In the genomic region with DNA sequence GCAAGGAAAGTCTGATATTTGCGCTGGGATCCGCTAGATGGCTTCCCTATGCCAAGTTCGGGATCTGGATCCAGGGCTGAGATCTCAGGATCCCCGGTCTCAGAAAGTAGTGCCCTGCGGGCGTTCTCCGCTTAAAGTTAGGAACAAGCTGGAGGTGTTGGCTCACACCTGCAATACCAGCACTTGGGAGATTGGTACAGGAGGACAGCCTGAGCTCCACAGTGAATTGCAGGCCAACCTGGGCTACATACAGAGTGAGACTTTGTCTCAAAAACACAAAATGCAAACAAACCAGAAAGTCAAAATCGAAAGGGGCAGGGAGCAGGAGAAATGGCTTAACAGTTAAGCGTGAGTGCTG, we compare ENCODE assay signal across 8 mouse cellular contexts. TPM values are rescaled to one million over a fixed set of nuclear protein-coding genes. Genes with fewer than 3 reads are reported as not detected.
DNase-seq lines count a peak whose midpoint lies in the region; ATAC-seq and TF ChIP-seq lines count a peak whose summit lies in the region.

No protein-coding gene starts in this region.

- peak; percentile 33; the same call in 1 of the 2 replicates for ATAC-seq in kidney, embryonic 16.5 days (ENCODE audit: low FRiP score, low TSS enrichment)
- ATAC-seq in embryonic facial prominence, embryonic 13.5 days (ENCODE audit: insufficient number of reproducible peaks, insufficient read depth, low FRiP score, low TSS enrichment, low read depth), result no peak
- no peak for ATAC-seq in hindbrain, postnatal 0 days
- no peak for ATAC-seq in midbrain, embryonic 16.5 days

- H3K9ac ChIP-seq in kidney, embryonic 16.5 days (replicated peaks; ENCODE audit: low read length), result peak overlapping the region; percentile 14
- peak overlapping the region; percentile 70 for H3K9ac ChIP-seq in embryonic facial prominence, embryonic 13.5 days
- H3K9ac ChIP-seq in hindbrain, postnatal 0 days (replicated peaks; ENCODE audit: low read length), result peak overlapping the region; percentile 69
- H3K9ac ChIP-seq in midbrain, embryonic 16.5 days (ENCODE audit: low read depth, low read length), result no peak overlapping the region; the same call in 1 of the 2 replicates

- no peaks in the 10 kb centered on the region for H3K36me3 ChIP-seq in kidney, embryonic 16.5 days (ENCODE audit: insufficient read depth, low read length)
- no peaks in the 10 kb centered on the region for H3K36me3 ChIP-seq in embryonic facial prominence, embryonic 13.5 days
- no peaks in the 10 kb centered on the region for H3K36me3 ChIP-seq in hindbrain, postnatal 0 days (ENCODE audit: insufficient read depth, low read length)
- H3K36me3 ChIP-seq in midbrain, embryonic 16.5 days (ENCODE audit: control insufficient read depth, insufficient read depth, low read length), result no peaks in the 10 kb centered on the region

- WGBS in kidney, embryonic 16.5 days, result 14% methylated on average over 9 of the region's 9 CpGs
- WGBS in embryonic facial prominence, embryonic 13.5 days, result 16% methylated on average over 9 of the region's 9 CpGs
- 17% methylated on average over 9 of the region's 9 CpGs for WGBS in hindbrain, postnatal 0 days
- 19% methylated on average over 9 of the region's 9 CpGs for WGBS in midbrain, embryonic 16.5 days

- TF ChIP-seq CTCF in hindbrain, postnatal 0 days (IDR thresholded peaks at IDR 0.05; ENCODE audit: low read depth), result no peak

- H3K27ac ChIP-seq in kidney, embryonic 16.5 days (ENCODE audit: low read length), result no peak overlapping the region
- no peak overlapping the region for H3K27ac ChIP-seq in embryonic facial prominence, embryonic 13.5 days
- peak overlapping the region; percentile 91 for H3K27ac ChIP-seq in hindbrain, postnatal 0 days
- H3K27ac ChIP-seq in midbrain, embryonic 16.5 days (ENCODE audit: low read length), result peak overlapping the region; percentile 88

- peak overlapping the region; percentile 90 for H3K4me2 ChIP-seq in kidney, embryonic 16.5 days (replicated peaks; ENCODE audit: low read depth, low read length)
- H3K4me2 ChIP-seq in embryonic facial prominence, embryonic 13.5 days, result peak overlapping the region; percentile 95
- H3K4me2 ChIP-seq in hindbrain, postnatal 0 days (ENCODE audit: low read depth, low read length), result peak overlapping the region; percentile 69
- peak overlapping the region; percentile 69 for H3K4me2 ChIP-seq in midbrain, embryonic 16.5 days (ENCODE audit: low read length)

- peak overlapping the region; percentile 53 for H3K4me3 ChIP-seq in kidney, embryonic 16.5 days (ENCODE audit: low read length)
- peak overlapping the region; percentile 58 for H3K4me3 ChIP-seq in embryonic facial prominence, embryonic 13.5 days
- peak overlapping the region; percentile 49 for H3K4me3 ChIP-seq in hindbrain, postnatal 0 days (ENCODE audit: low read length)
- H3K4me3 ChIP-seq in midbrain, embryonic 16.5 days (ENCODE audit: low read depth, low read length), result peak overlapping the region; percentile 50

- no peaks in the 10 kb centered on the region for H3K9me3 ChIP-seq in kidney, embryonic 16.5 days (ENCODE audit: low read length)
- H3K9me3 ChIP-seq in embryonic facial prominence, embryonic 13.5 days, result no peaks in the 10 kb centered on the region
- H3K9me3 ChIP-seq in hindbrain, postnatal 0 days (ENCODE audit: low read length), result no peaks in the 10 kb centered on the region
- H3K9me3 ChIP-seq in midbrain, embryonic 16.5 days (replicated peaks; ENCODE audit: control insufficient read depth, low read length, poor library complexity, severe bottlenecking), result no peaks in the 10 kb centered on the region

- H3K4me1 ChIP-seq in kidney, embryonic 16.5 days (ENCODE audit: insufficient read depth, low read length), result peaks cover 3% of the 10 kb centered on the region; the same call in 1 of the 2 replicates
- peaks cover 14% of the 10 kb centered on the region for H3K4me1 ChIP-seq in embryonic facial prominence, embryonic 13.5 days
- H3K4me1 ChIP-seq in hindbrain, postnatal 0 days (ENCODE audit: insufficient read depth, low read length), result no peaks in the 10 kb centered on the region
- H3K4me1 ChIP-seq in midbrain, embryonic 16.5 days (ENCODE audit: control insufficient read depth, insufficient read depth, low read length), result peaks cover 5% of the 10 kb centered on the region

- DNase-seq in kidney, postnatal 14 days, result no peak
- no peak for DNase-seq in hindbrain, postnatal 0 days (ENCODE audit: low spot score)
- no peak for DNase-seq in right cerebral cortex, postnatal 4 days
- DNase-seq in thymus, postnatal 0 days (ENCODE audit: low spot score), result no peak
- DNase-seq in cerebellum, adult 11 months, result no peak

- H3K27me3 ChIP-seq in kidney, embryonic 16.5 days (ENCODE audit: insufficient read depth, low read length), result peaks cover 40% of the 10 kb centered on the region
- H3K27me3 ChIP-seq in embryonic facial prominence, embryonic 13.5 days, result peaks cover 51% of the 10 kb centered on the region
- H3K27me3 ChIP-seq in hindbrain, postnatal 0 days (ENCODE audit: insufficient read depth, low read length), result 0 out of 2 replicates have a peak, but pooled peaks cover 3% of the 10 kb centered on the region
- no peaks in the 10 kb centered on the region; the same call in 1 of the 2 replicates for H3K27me3 ChIP-seq in midbrain, embryonic 16.5 days (ENCODE audit: control insufficient read depth, insufficient read depth, low read depth, low read length)

RNA-seq across cellular contexts. Expression of a gene that starts 12.9 kb away (rescaled TPM):
- polyA plus RNA-seq in kidney, embryonic 16.5 days (2015; fragmentation: Nextera tagmentation; extraction: Ambion mirVana), result 0.17 TPM in 1 of 2 replicates, not detected in the other
- 0.28 TPM in 1 of 2 replicates, not detected in the other for polyA plus RNA-seq in embryonic facial prominence, embryonic 13.5 days (2015; fragmentation: Nextera tagmentation; extraction: Ambion mirVana)
- total RNA-seq in hindbrain, postnatal 0 days (2014; rRNA removed), result 1.0 and 1.6 TPM in 2 replicates
- 0.93 TPM in 2 replicates for polyA plus RNA-seq in hindbrain, postnatal 0 days (2015; fragmentation: Nextera tagmentation; extraction: Ambion mirVana)
- 0.31 and 0.98 TPM in 2 replicates for polyA plus RNA-seq in midbrain, embryonic 16.5 days (2015; fragmentation: Nextera tagmentation; extraction: Ambion mirVana)
- 0.22 and 0.26 TPM in 2 replicates for polyA plus RNA-seq in thymus, postnatal 0 days (2015; fragmentation: Nextera tagmentation; extraction: Ambion mirVana)

RNA-seq across cellular contexts. Expression of a gene that starts 19.2 kb away (rescaled TPM):
- 0.24 and 0.59 TPM in 2 replicates for polyA plus RNA-seq in kidney, embryonic 16.5 days (2015; fragmentation: Nextera tagmentation; extraction: Ambion mirVana)
- 0.36 and 0.49 TPM in 2 replicates for polyA plus RNA-seq in embryonic facial prominence, embryonic 13.5 days (2015; fragmentation: Nextera tagmentation; extraction: Ambion mirVana)
- total RNA-seq in hindbrain, postnatal 0 days (2014; rRNA removed), result 3.0 and 3.3 TPM in 2 replicates
- polyA plus RNA-seq in hindbrain, postnatal 0 days (2015; fragmentation: Nextera tagmentation; extraction: Ambion mirVana), result 2.3 and 2.7 TPM in 2 replicates
- 1.5 and 2.9 TPM in 2 replicates for polyA plus RNA-seq in midbrain, embryonic 16.5 days (2015; fragmentation: Nextera tagmentation; extraction: Ambion mirVana)
- polyA plus RNA-seq in thymus, postnatal 0 days (2015; fragmentation: Nextera tagmentation; extraction: Ambion mirVana), result 0.03 and 0.04 TPM in 2 replicates

RNA-seq across cellular contexts. Expression of a gene that starts 42.5 kb away (rescaled TPM):
- 39.1 and 42.2 TPM in 2 replicates for polyA plus RNA-seq in kidney, embryonic 16.5 days (2015; fragmentation: Nextera tagmentation; extraction: Ambion mirVana)
- polyA plus RNA-seq in embryonic facial prominence, embryonic 13.5 days (2015; fragmentation: Nextera tagmentation; extraction: Ambion mirVana), result 48.6 and 53.6 TPM in 2 replicates
- total RNA-seq in hindbrain, postnatal 0 days (2014; rRNA removed), result 33.5 and 47.3 TPM in 2 replicates
- 78.2 and 83.8 TPM in 2 replicates for polyA plus RNA-seq in hindbrain, postnatal 0 days (2015; fragmentation: Nextera tagmentation; extraction: Ambion mirVana)
- polyA plus RNA-seq in midbrain, embryonic 16.5 days (2015; fragmentation: Nextera tagmentation; extraction: Ambion mirVana), result 59.3 and 64.5 TPM in 2 replicates
- 229 and 245 TPM in 2 replicates for polyA plus RNA-seq in thymus, postnatal 0 days (2015; fragmentation: Nextera tagmentation; extraction: Ambion mirVana)

Comparison
In these comparisons a context has a peak if more than half of its experiments do, and no peak if none do; other contexts are left out.
1. H3K27ac ChIP-seq: peak in hindbrain, postnatal 0 days (single experiment) and midbrain, embryonic 16.5 days (single experiment); none in kidney, embryonic 16.5 days (single experiment) and embryonic facial prominence, embryonic 13.5 days (single experiment).
2. Peak in every context shown above with its lines, with median percentiles within 50 percentile points of each other: H3K4me2 ChIP-seq and H3K4me3 ChIP-seq.